Mouse (Mus musculus) thymus, adult 2 months (tissue): ENCODE results near the gene Smok3c.

Source experiments
- CTCF ChIP-seq: fragments of 200-500 bp; IDR thresholded peaks from 2 replicates; pipeline ENCODE4 v1.5.1; 2012; ENCODE audit warnings: mild to moderate bottlenecking, control low read depth, low read length, moderate library complexity, borderline replicate concordance; ENCODE audit not compliant: control insufficient read depth, poor library complexity, insufficient read depth; ENCODE audit errors: extremely low read depth
- POLR2A ChIP-seq: fragments of 200-500 bp; IDR thresholded peaks from 2 replicates; pipeline ENCODE4 v1.6.1; 2012; ENCODE audit warnings: mild to moderate bottlenecking, low read length, control low read depth, moderate library complexity; ENCODE audit not compliant: control insufficient read depth, poor library complexity, insufficient read depth; ENCODE audit errors: extremely low read depth

- TF ChIP-seq CTCF, result no peak
- TF ChIP-seq POLR2A, result no peak
Observed at GRCm38 (mm10) chr5:138080456-138080855, 27.5 kb downstream of the Smok3c start.
